Mouse (Mus musculus): ENCODE data around the gene Kat6b. TPM values are rescaled to one million over a fixed set of nuclear protein-coding genes. Genes with fewer than 3 reads are reported as not detected.
A peak's percentile ranks its signal among the peaks of the same experiment; 100 is the strongest.
"Not testable (repeated sequence)": the region's sequence is repeated elsewhere in the genome, so short reads cannot be mapped to it uniquely, and the experiment has no call there.

The Kat6b gene
- polyA plus RNA-seq, 1 experiment from 2014 or later, result 12.0 TPM

DNA sequence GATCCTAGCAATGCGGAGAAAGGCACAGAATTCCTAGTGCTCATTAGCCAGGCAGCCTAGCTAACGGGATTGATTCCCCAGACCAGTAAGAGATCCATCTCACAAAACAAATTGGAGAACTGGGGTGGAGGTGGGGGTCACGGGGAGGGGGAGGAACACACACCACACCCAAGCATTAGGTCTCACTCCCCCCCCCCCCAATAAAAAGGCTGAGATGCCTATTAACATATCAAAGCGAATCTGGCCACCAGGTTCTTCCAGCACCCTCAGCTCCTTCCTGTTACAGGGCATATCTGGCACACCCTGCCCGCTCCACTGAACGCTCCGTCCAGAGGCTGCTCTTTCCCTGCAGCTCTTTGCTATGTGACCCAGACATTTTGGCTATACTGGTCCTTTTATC is 22.5 kb upstream of the Kat6b start:
- WGBS, result 76% methylated on average over 7 of the region's 7 CpGs
- ATAC-seq (ENCODE audit: borderline replicate concordance, extremely low read depth, low FRiP score, low TSS enrichment), result no peak

DNA sequence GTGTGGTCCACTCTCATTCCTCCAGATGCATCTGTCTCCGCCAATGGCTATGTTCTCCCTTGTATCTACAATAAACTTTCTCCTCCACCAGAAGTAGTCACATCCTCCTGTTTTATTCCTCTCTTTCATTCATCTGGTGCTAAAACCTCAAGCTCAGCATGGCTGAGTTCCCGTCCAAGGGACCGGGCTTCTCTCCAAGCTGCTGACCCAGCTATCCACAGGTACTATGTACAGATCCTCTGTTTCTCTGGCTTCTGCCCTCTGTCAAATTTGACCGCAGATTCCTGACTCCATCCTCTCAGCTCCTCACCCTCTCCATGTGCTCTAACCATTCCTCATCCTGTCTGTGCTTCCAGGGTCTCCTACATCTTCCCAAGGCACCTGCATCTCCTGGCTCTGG is 22.1 kb upstream of the Kat6b start:
- H3K4me3 ChIP-seq, result no peak overlapping the region
- H3K4me2 ChIP-seq, result no peak overlapping the region
- no peak overlapping the region for H3K9ac ChIP-seq
- no peak overlapping the region for H3K27ac ChIP-seq
- no peaks in the 10 kb centered on the region for H3K9me3 ChIP-seq
- no peaks in the 10 kb centered on the region for H3K36me3 ChIP-seq
- H3K27me3 ChIP-seq, result no peaks in the 10 kb centered on the region
- no peak for ATAC-seq (ENCODE audit: borderline replicate concordance, extremely low read depth, low FRiP score, low TSS enrichment)
- WGBS, result 81% methylated on average over 4 of the region's 4 CpGs
- no peaks in the 10 kb centered on the region for H3K4me1 ChIP-seq

More for the DNA sequence above, 22.5 kb upstream of the Kat6b start:
- Histone ChIP-seq H3K9me3 (no peaks in the 10 kb centered on the region), H3K27ac (no peak overlapping the region), H3K27me3 (no peaks in the 10 kb centered on the region), H3K36me3 (no peaks in the 10 kb centered on the region), H3K4me2 (no peak overlapping the region), H3K4me1 (no peaks in the 10 kb centered on the region), H3K4me3 (no peak overlapping the region), H3K9ac (no peak overlapping the region)

DNA sequence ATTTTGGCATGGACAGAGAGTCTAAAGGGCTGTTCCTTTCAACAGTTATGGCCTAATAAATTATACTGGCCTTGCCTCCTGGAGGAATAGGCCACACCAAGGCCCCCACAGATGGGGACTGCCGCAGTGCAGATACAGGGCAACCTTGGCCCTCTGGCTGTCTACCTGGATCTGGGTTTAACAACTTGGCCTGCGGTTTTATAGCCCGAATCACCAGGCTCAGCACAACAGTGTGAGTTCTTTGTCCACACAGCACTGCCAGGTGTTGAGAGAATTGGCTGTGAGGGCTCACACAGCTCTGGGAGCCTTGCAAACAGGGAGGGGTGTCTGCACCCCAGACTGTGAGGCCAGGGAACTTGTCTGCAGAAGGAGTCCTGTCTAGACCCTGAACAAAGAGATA is 18.8 kb upstream of the Kat6b start:
- ATAC-seq (ENCODE audit: borderline replicate concordance, extremely low read depth, low FRiP score, low TSS enrichment), result no peak
- H3K4me3 ChIP-seq, result no peak overlapping the region
- no peak overlapping the region for H3K9ac ChIP-seq
- no peaks in the 10 kb centered on the region for H3K4me1 ChIP-seq
- H3K27me3 ChIP-seq, result no peaks in the 10 kb centered on the region
- no peak overlapping the region for H3K27ac ChIP-seq
- 84% methylated on average over 3 of the region's 3 CpGs for WGBS
- no peak overlapping the region for H3K4me2 ChIP-seq
- no peaks in the 10 kb centered on the region for H3K36me3 ChIP-seq
- H3K9me3 ChIP-seq, result no peaks in the 10 kb centered on the region

DNA sequence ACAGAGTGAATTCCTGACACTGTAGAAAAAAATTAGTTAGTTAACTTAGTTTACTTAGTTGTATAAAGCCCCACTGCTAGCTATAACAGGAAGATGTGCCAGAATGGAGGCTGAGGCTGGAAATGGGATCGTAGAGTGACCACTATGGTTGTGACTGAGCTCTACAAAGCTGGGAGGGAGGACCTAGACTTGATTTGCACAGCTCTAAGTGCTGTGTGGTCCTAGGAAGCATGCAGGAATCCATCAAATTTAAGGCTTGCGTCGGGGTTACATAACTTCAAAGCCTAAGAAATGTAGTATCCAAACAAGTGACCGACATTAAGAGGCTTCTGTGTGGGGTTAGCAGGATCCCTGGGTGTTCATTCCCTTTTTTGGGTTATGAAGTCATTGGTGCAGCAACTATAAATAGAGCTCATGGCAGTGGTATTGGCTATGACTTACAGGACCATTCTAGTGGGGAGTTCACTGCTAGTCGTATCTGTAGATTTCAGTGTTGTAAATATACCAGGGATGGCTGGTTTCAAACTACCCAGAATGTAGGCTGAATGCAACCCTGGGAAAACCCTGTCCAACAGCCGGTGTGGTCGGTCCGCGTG is 18.0 kb upstream of the Kat6b start:
- H3K36me3 ChIP-seq, result no peaks in the 10 kb centered on the region
- no peak for ATAC-seq (ENCODE audit: borderline replicate concordance, extremely low read depth, low FRiP score, low TSS enrichment)
- H3K4me2 ChIP-seq, result no peak overlapping the region
- no peak overlapping the region for H3K9ac ChIP-seq
- no peaks in the 10 kb centered on the region for H3K9me3 ChIP-seq
- H3K4me1 ChIP-seq, result no peaks in the 10 kb centered on the region
- WGBS, result 79% methylated on average over 9 of the region's 9 CpGs
- no peaks in the 10 kb centered on the region for H3K27me3 ChIP-seq
- no peak overlapping the region for H3K27ac ChIP-seq
- H3K4me3 ChIP-seq, result no peak overlapping the region

DNA sequence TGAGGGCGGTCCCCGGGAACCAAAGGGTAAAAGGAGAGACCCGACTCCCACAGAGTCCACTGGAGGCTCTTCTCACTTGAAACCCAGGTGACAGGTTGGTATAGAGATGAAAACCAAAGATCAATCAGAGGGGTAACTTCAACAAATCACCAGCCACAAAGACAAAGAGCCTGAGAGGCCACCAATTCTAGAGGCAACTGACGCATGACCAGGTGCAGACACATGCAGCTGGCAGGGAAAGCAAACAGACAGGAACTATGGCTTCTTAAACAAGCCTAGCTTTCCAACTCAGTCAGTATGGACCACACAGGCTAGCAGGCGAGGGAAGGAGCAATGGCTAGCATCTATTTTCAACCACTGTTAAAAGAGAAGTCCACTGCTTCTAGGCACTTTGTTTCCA is 10.8 kb upstream of the Kat6b start:
- no peak overlapping the region for H3K4me3 ChIP-seq
- WGBS, result 78% methylated on average over 5 of the region's 5 CpGs

DNA sequence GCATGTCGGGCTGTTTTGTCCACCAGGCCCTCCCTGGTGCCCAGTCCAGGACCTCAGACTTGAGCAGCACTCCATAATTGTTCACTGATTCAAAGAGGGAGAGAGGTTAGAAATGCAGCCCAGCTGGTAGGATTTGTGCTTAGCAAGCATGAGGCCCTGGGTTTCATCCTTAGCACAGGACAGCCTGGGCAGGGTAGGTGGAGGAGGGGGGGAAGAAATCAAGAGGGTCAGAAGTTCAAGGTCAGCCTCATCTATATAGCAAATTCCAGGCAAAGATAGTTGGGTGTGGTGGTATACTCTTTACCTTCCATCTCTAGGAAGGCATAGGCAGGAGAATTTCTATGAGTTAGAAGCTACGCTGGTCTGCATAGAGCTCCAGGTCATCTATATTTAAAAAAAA is 9.3 kb upstream of the Kat6b start:
- Histone ChIP-seq H3K27me3 (no peaks in the 10 kb centered on the region), H3K4me3 (no peak overlapping the region), H3K9me3 (no peaks in the 10 kb centered on the region), H3K27ac (no peak overlapping the region), H3K4me2 (no peak overlapping the region), H3K9ac (no peak overlapping the region), H3K36me3 (no peaks in the 10 kb centered on the region), H3K4me1 (no peaks in the 10 kb centered on the region)
- 94% methylated on average over 2 of the region's 2 CpGs for WGBS
- no peak for ATAC-seq (ENCODE audit: borderline replicate concordance, extremely low read depth, low FRiP score, low TSS enrichment)

More for the DNA sequence above, 10.8 kb upstream of the Kat6b start:
- ATAC-seq (ENCODE audit: borderline replicate concordance, extremely low read depth, low FRiP score, low TSS enrichment), result no peak
- no peaks in the 10 kb centered on the region for H3K9me3 ChIP-seq
- no peak overlapping the region for H3K4me2 ChIP-seq
- no peak overlapping the region for H3K27ac ChIP-seq
- no peaks in the 10 kb centered on the region for H3K36me3 ChIP-seq
- H3K27me3 ChIP-seq, result no peaks in the 10 kb centered on the region
- no peak overlapping the region for H3K9ac ChIP-seq
- no peaks in the 10 kb centered on the region for H3K4me1 ChIP-seq

DNA sequence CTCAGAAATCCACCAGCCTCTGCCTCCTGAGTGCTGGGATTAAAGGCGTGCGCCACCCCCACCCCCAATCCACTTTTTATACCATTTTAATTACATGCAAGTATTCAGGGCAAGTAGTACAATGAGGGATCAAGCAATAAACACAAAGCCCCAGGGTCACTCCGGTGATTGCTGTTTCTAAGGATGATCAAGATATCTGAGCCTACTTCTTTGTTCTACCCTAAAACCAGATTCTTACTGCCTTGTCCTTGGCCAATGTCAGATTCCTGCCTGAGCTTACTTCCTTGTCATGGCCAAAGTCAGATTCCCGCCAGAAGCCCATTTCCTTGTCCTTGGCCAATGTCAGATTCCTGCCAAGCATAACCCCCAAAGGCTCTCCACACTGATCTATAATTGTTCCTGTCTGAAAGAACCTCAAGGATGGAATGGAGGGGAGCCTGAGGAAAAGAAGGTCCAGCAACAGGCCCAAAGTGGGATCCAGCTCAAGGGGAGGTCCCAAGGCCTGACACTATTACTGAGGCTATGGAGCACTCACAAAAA is 6.6 kb upstream of the Kat6b start:
- H3K36me3 ChIP-seq; H3K4me2 ChIP-seq; H3K9me3 ChIP-seq; H3K27me3 ChIP-seq; H3K27ac ChIP-seq; H3K9ac ChIP-seq; H3K4me1 ChIP-seq; H3K4me3 ChIP-seq; ATAC-seq (ENCODE audit: borderline replicate concordance, extremely low read depth, low FRiP score, low TSS enrichment): not testable (repeated sequence)
- 88% methylated on average over 4 of the region's 4 CpGs for WGBS

DNA sequence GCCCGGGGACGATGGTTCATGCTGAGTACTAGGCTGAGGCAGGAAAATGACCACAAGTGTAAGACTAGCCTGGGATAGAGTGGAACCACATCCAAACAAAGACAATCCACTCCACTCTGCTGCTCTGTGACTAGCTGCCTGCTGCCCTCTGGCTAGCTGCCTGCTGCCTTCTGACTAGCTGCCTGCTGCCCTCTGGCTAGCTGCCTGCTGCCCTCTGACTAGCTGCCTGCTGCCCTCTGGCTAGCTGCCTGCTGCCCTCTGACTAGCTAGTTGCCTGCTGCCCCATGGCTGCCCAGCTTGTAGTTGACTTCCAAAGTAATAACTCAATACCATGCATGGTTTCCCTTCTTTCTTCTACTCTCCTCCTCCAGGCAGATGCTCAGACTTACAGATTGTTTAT is 4.1 kb upstream of the Kat6b start:
- no peaks in the 10 kb centered on the region for H3K4me1 ChIP-seq
- no peak overlapping the region for H3K9ac ChIP-seq
- H3K4me2 ChIP-seq, result no peak overlapping the region
- no peak overlapping the region for H3K27ac ChIP-seq
- 89% methylated on average over 2 of the region's 2 CpGs for whole genome bisulfite sequencing
- no peak for ATAC-seq (ENCODE audit: borderline replicate concordance, extremely low read depth, low FRiP score, low TSS enrichment)
- no peaks in the 10 kb centered on the region for H3K36me3 ChIP-seq
- H3K9me3 ChIP-seq, result no peaks in the 10 kb centered on the region
- H3K27me3 ChIP-seq, result no peaks in the 10 kb centered on the region
- H3K4me3 ChIP-seq, result no peak overlapping the region

DNA sequence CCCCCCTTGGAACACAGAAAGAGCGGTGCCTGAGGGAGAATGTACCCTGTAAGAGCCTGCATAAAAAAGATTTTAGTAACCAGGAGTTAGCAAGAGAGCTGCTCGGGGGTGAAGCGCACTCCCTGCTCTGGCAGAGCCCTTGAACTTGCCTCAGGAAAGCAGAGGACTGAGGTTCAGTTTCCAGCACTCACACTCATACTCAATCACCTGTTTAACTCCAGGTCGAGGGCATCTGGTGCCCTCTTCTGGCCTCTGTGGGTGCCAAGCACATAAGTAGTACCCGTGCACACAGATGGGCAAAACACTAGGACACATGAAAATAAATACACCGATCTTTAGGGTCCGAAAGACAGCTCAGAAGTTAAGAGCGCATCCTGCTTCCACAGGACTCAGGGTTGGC is 1.7 kb upstream of the Kat6b start:
- no peak for ATAC-seq (ENCODE audit: borderline replicate concordance, extremely low read depth, low FRiP score, low TSS enrichment)
- H3K36me3 ChIP-seq, result no peaks in the 10 kb centered on the region
- H3K4me3 ChIP-seq, result no peak overlapping the region
- H3K4me2 ChIP-seq, result no peak overlapping the region
- H3K27ac ChIP-seq, result no peak overlapping the region
- 87% methylated on average over 8 of the region's 8 CpGs for WGBS
- no peaks in the 10 kb centered on the region for H3K9me3 ChIP-seq
- H3K27me3 ChIP-seq, result no peaks in the 10 kb centered on the region
- H3K4me1 ChIP-seq, result no peaks in the 10 kb centered on the region
- H3K9ac ChIP-seq, result no peak overlapping the region

DNA sequence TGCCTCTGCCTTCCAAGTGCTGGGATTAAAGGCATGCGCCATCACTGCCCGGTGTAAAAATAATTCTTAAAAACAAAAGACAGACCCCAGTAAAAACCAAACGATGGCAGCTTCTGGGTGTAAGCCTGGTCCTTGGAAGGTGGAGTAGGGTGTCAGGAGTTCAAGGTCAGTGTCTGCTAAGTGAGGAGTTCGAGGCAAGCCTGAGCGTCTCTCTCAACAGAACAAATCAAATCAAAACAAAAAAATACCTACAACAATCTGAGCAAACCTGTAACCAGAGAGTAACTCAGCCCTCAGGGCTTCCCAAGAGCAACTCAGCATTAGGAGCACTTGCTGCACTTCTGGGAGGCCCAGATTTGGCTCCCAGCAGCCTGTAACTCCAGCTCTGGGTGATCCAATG is 1.0 kb upstream of the Kat6b start:
- no peaks in the 10 kb centered on the region for H3K9me3 ChIP-seq
- ATAC-seq (ENCODE audit: borderline replicate concordance, extremely low read depth, low FRiP score, low TSS enrichment), result no peak
- no peaks in the 10 kb centered on the region for H3K36me3 ChIP-seq
- no peaks in the 10 kb centered on the region for H3K4me1 ChIP-seq
- 91% methylated on average over 5 of the region's 5 CpGs for WGBS
- H3K27me3 ChIP-seq, result no peaks in the 10 kb centered on the region
- H3K27ac ChIP-seq, result no peak overlapping the region
- H3K9ac ChIP-seq, result no peak overlapping the region
- H3K4me3 ChIP-seq, result no peak overlapping the region
- H3K4me2 ChIP-seq, result no peak overlapping the region

DNA sequence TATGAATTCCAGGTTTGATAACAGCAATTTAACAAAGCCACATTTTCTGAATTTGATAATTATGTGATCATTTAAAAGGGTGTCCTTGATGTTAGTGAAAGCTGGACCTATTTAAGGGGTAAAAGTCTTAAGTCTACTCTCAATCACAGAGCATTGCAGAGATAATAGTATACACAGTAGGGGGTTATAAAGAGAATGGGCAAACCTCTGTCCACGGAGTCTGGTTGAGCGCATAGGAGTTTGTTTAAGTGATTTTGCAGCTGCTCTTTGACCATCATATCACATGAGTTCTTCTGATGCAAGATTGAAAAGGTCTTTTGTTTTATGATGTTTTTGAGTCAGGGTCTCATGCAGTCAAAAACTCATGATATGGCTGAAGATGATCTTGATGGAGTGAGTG is 3.0 kb downstream of the Kat6b start:
- no peak for ATAC-seq (ENCODE audit: borderline replicate concordance, extremely low read depth, low FRiP score, low TSS enrichment)
- no peaks in the 10 kb centered on the region for H3K9me3 ChIP-seq
- WGBS, result 93% methylated on average over 2 of the region's 2 CpGs

DNA sequence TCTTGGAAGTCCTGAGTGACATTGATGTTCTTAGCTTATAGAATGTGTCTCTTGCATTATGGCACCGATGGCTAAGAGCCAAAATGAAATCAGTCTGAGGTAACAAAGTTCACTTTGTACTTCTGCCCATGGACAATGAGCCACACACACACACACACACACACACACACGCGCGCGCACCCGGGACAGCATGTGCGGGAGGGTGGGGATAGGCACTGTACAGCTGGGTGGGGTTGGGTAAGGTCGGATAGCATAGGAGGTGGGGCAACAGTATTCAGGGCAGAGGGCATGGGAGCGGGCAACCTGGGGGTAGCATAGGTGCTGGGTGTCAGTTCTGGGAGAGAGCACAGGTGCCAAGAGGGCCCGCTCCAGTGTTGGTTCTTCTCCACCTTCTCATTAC is 3.5 kb downstream of the Kat6b start:
- no peak overlapping the region for H3K27ac ChIP-seq
- H3K4me2 ChIP-seq, result no peak overlapping the region
- 0 out of 2 replicates have a peak, but pooled peaks have one; percentile 57 for ATAC-seq (ENCODE audit: borderline replicate concordance, extremely low read depth, low FRiP score, low TSS enrichment)
- H3K4me3 ChIP-seq, result no peak overlapping the region
- H3K36me3 ChIP-seq, result no peaks in the 10 kb centered on the region
- H3K9ac ChIP-seq, result no peak overlapping the region
- H3K4me1 ChIP-seq, result no peaks in the 10 kb centered on the region
- H3K27me3 ChIP-seq, result no peaks in the 10 kb centered on the region
- 91% methylated on average over 10 of the region's 10 CpGs for WGBS
- no peaks in the 10 kb centered on the region for H3K9me3 ChIP-seq

More for the DNA sequence above, 3.0 kb downstream of the Kat6b start:
- H3K9ac ChIP-seq, result no peak overlapping the region
- no peaks in the 10 kb centered on the region for H3K4me1 ChIP-seq
- H3K4me3 ChIP-seq, result no peak overlapping the region
- no peaks in the 10 kb centered on the region for H3K36me3 ChIP-seq
- no peaks in the 10 kb centered on the region for H3K27me3 ChIP-seq
- H3K27ac ChIP-seq, result no peak overlapping the region
- H3K4me2 ChIP-seq, result no peak overlapping the region

Data from lung, embryonic 15.5 days (tissue).